Mouse (Mus musculus) lung, postnatal 0 days (tissue): ENCODE data around the gene Gm49358.

ENCODE experiments used
- CTCF ChIP-seq: IDR thresholded peaks from 2 replicates; pipeline ENCODE4 v1.5.1; 2016; ENCODE audit warnings: antibody characterized with exemption, mild to moderate bottlenecking
- EP300 ChIP-seq: IDR thresholded peaks from 2 replicates; pipeline ENCODE4 v1.6.1; 2016; ENCODE audit warnings: antibody characterized with exemption, mild to moderate bottlenecking, control low read depth

DNA sequence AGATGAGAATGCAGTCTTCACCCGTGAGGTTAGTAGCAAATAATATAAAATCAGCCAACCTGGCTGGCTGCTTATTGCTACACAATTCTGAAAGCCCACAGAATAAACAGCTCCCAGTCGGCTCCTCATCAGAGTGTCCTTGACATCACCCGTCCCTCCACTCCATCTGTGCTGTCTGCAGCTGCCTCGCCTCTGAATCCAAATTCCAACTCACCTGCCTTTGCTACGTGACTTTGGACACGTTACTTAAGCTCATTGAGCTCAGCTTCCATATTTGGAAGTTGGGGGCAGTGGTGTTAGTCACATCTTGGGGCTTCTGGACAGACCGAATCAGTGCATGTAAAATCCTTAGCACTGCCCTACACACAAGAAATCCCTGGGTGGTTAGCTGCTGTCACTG, 108.3 kb downstream of the Gm49358 start:
- TF ChIP-seq CTCF (no peak), EP300 (no peak)
